Mouse (Mus musculus) adrenal gland, postnatal 10 days (tissue): ENCODE measurements at regions not wholly inside any gene's neighbourhood (a gene's known extent, or its start where the extent isn't known, plus 50 kb on each side); places are given as distances from the start of the nearest gene placed in this dataset.

ENCODE experiments used
- DNase-seq: peaks from one replicate; pipeline ENCODE4 v3.0.0; 2021; ENCODE audit warnings: mixed read lengths

- DNase-seq = no peak
Observed at GRCm38 (mm10) chr1:190639846-190640245, 271.7 kb downstream of the Rps6kc1 start.

- DNase-seq = no peak
Observed at GRCm38 (mm10) chr1:190634935-190635334, 276.6 kb downstream of the Rps6kc1 start.

GRCm38 (mm10) chr1:190631641-190632040 is 279.9 kb downstream of the Rps6kc1 start:
- no peak for DNase-seq

GRCm38 (mm10) chr1:190630193-190630592 is 281.4 kb downstream of the Rps6kc1 start:
- DNase-seq = no peak

GRCm38 (mm10) chr1:190623916-190624315 is 287.7 kb downstream of the Rps6kc1 start:
- DNase-seq = no peak

GRCm38 (mm10) chr1:190600425-190600824 is 311.1 kb downstream of the Rps6kc1 start:
- no peak for DNase-seq

- no peak for DNase-seq
Observed at GRCm38 (mm10) chr1:190599622-190600021, 311.9 kb downstream of the Rps6kc1 start.

GRCm38 (mm10) chr1:190596209-190596608 is 315.4 kb downstream of the Rps6kc1 start:
- DNase-seq = no peak

GRCm38 (mm10) chr1:190591621-190592020 is 319.9 kb downstream of the Rps6kc1 start:
- DNase-seq = no peak

GRCm38 (mm10) chr1:190589586-190589985 is 322.0 kb downstream of the Rps6kc1 start:
- DNase-seq = no peak

GRCm38 (mm10) chr1:190583272-190583671 is 328.3 kb downstream of the Rps6kc1 start:
- DNase-seq = no peak

- DNase-seq = no peak
Observed at GRCm38 (mm10) chr1:190580653-190581052, 330.9 kb downstream of the Rps6kc1 start.

- DNase-seq = no peak
Observed at GRCm38 (mm10) chr1:190570981-190571380, 340.6 kb downstream of the Rps6kc1 start.

GRCm38 (mm10) chr1:190570563-190570962 is 341.0 kb downstream of the Rps6kc1 start:
- no peak for DNase-seq

- DNase-seq = no peak
Observed at GRCm38 (mm10) chr1:190566744-190567143, 344.8 kb downstream of the Rps6kc1 start.

- DNase-seq = no peak
Observed at GRCm38 (mm10) chr1:190562865-190563457, 348.6 kb downstream of the Rps6kc1 start.

GRCm38 (mm10) chr1:190560086-190560485 is 351.5 kb downstream of the Rps6kc1 start:
- DNase-seq = no peak

- DNase-seq = peak; percentile 12
Observed at GRCm38 (mm10) chr1:190541892-190542291, 369.7 kb downstream of the Rps6kc1 start.

- DNase-seq = no peak
Observed at GRCm38 (mm10) chr1:190532879-190533676, 362.6 kb upstream of the Prox1 start.

- DNase-seq = no peak
Observed at GRCm38 (mm10) chr1:190531224-190531623, 360.7 kb upstream of the Prox1 start.

- DNase-seq = no peak
Observed at GRCm38 (mm10) chr1:190530079-190530478, 359.6 kb upstream of the Prox1 start.

- no peak for DNase-seq
Observed at GRCm38 (mm10) chr1:190527545-190528137, 357.1 kb upstream of the Prox1 start.

- no peak for DNase-seq
Observed at GRCm38 (mm10) chr1:190526634-190527033, 356.1 kb upstream of the Prox1 start.
